Mouse (Mus musculus) megakaryocyte, embryonic 14.5 days (primary cell): ENCODE data around the gene Tmtc1.

ENCODE experiments used
- FLI1 ChIP-seq: IDR thresholded peaks from 2 replicates; pipeline ENCODE4 v1.6.1; 2012; ENCODE audit warnings: low read length, inconsistent platforms, mixed read lengths
- GATA1 ChIP-seq: IDR thresholded peaks from 3 replicates; pipeline ENCODE4 v1.6.1; 2012; ENCODE audit warnings: mixed read lengths, low read length, inconsistent platforms, borderline replicate concordance

- no peak for TF ChIP-seq GATA1
- TF ChIP-seq FLI1 = no peak
Measured at GRCm38 (mm10) chr6:148406792-148407490, 37.2 kb downstream of the Tmtc1 start.
